Mouse (Mus musculus): ENCODE measurements around the gene Stac.
A peak's percentile ranks its signal among the peaks of the same experiment; 100 is the strongest.

The Stac gene

GRCm38 (mm10) chr9:111606603-111607002, 83.5 kb downstream of the Stac start:
- no peak for DNase-seq (ENCODE audit: low spot score in 2 of 2)

- DNase-seq (ENCODE audit: low spot score in 2 of 2), result no peak
These were observed 102.6 kb downstream of the Stac start for GRCm38 (mm10) chr9:111587527-111587926.

DNA sequence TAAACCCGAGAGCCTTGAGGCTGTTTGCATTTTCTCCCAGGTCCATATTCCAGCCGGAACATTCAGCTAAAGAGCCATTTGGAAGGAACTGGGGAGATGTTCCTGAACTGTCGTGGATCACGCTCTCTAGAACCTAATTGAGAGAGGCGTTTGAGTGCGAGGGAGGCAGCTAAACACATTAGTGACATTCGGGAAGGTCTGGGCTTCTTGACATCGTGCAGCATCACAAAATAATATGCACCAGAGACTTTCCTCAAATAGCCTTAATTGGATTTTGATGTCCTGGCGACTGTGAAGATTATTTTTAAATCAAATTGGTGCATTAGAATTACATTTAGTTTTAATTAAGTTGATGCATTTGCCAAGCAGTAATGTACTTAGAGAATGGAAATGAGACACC, 111.4 kb downstream of the Stac start:
- DNase-seq (ENCODE audit: low spot score in 2 of 2), result no peak

DNA sequence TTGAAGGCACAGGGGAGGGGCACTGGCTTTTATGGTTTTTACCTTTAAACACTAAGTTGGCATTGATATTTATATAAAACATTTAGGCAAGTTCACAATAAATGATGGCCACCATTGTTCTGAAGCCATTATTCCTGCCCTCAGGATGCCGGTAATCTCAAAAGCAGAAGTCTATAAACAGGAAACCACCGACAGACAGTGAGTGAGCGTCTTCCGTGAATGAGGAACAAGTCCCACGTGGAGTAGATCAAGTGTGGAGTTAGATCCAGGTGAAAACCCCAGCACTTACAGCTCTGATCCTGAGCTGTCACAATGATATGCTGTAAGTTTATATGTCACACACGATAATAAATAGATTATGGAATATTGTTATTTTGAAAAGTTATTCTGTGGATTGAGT, 112.7 kb downstream of the Stac start:
- DNase-seq (ENCODE audit: low spot score in 2 of 2), result no peak

- no peak for DNase-seq (ENCODE audit: low spot score in 2 of 2)
These were observed 114.3 kb downstream of the Stac start for GRCm38 (mm10) chr9:111575889-111576288.

- no peak for DNase-seq (ENCODE audit: low spot score in 2 of 2)
These were observed 116.3 kb downstream of the Stac start for GRCm38 (mm10) chr9:111573836-111574235.

DNA sequence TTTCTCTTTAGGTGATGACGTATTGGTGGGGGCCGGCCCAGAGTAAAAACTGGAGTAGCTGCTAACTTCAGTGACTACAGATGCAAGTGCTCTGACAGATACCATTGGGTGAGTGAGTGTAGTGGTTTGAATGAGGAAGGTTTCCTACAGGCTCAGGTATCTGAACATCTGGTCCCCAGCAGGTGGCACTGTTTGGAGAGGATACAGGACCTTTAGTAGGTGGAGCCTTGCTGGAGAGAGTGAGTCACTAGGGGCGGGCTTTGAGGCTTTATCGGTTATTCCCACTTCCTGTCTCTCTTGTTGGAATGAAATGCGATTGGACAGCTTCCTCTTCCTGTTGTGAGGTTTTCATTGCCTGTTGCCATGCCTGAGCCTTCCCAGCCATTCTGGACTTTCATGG, 118.5 kb downstream of the Stac start:
- no peak for DNase-seq (ENCODE audit: low spot score in 2 of 2)

DNA sequence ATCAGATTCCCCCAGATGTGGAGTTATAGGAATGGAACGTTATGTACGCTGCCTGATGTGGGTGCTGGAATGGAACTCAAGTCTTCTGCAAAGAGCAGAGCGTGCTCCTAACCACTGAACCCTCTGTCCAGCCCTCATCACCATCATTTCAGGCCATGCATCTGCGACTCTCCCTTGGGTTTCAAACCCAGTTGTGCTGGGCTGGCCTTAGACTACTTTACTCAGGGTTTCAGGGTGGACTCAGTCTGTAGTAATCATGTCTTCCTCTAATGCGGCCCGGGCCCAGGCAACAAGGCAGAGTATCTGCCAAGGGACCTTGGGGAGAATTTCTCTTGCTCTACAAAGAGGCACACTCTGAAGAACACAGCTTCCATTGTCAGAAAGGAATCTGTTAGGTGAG, 126.0 kb downstream of the Stac start:
- DNase-seq (ENCODE audit: low spot score in 2 of 2), result no peak

DNA sequence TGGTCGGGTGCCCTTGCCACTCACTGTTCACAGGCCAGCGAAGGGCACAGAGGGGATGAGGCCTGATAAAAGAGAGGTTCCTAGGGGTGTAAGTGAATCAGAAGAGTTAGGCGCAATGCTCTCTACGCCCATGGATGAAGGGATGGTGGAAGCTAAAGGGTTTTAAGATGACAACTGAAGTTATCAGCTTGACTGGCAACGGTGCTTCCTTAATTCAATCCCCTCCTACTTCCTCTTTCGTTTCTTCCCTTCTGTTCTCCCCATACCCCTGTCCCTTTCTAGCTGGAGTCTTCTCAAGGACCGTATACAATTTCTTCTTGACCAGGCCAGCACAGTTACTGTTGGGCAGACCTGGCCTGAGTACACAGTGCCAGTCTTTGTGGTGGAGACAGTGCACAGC, 126.9 kb downstream of the Stac start:
- DNase-seq (ENCODE audit: low spot score in 2 of 2), result no peak

GRCm38 (mm10) chr9:111562217-111562988, 127.7 kb downstream of the Stac start:
- DNase-seq (ENCODE audit: low spot score in 2 of 2), result no peak

GRCm38 (mm10) chr9:111556699-111557098, 133.4 kb downstream of the Stac start:
- DNase-seq (ENCODE audit: low spot score in 2 of 2), result no peak

DNA sequence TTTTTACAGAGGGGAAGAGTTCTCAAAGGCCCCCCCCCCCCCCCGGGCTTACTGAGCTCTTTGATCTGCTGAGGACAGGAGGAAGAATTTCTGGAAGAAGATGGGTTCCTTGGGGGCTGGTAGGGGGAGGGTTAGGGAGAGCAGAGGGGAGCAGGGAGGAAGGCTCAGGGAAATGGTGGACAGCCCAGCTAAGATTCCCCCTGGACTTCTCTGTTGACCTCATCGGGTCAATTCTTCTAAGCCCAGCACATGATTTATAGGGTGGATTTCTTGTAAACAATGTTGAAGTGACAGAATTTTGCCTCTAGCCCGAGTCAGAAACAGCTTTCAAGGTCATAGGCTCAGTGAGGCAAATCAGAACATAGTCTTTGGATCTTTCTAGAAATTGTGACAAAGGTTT, 137.3 kb downstream of the Stac start:
- no peak for DNase-seq (ENCODE audit: low spot score in 2 of 2)

- peak in 1 of 2 experiments; percentile 15 for DNase-seq (ENCODE audit: low spot score in 2 of 2)
These were observed 138.5 kb downstream of the Stac start for GRCm38 (mm10) chr9:111551461-111552190.

DNA sequence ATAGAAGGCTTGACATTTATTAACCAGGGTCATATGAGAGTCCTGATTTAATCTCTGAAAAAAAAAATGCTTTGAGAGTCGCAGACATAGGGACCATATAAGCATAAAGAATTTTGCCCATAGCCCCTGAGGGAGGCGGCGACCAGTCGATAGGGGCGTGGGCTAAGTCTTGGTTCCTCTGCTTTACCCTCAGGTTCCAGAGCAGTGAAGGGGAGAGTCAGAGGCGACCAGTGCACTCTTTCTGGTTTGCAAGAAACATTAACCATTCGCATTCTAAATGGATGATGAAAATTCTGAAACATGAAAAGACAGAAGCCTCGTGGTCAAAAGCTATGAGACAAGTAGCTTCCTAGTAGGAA, 139.2 kb downstream of the Stac start:
- DNase-seq (ENCODE audit: low spot score in 2 of 2), result no peak

DNA sequence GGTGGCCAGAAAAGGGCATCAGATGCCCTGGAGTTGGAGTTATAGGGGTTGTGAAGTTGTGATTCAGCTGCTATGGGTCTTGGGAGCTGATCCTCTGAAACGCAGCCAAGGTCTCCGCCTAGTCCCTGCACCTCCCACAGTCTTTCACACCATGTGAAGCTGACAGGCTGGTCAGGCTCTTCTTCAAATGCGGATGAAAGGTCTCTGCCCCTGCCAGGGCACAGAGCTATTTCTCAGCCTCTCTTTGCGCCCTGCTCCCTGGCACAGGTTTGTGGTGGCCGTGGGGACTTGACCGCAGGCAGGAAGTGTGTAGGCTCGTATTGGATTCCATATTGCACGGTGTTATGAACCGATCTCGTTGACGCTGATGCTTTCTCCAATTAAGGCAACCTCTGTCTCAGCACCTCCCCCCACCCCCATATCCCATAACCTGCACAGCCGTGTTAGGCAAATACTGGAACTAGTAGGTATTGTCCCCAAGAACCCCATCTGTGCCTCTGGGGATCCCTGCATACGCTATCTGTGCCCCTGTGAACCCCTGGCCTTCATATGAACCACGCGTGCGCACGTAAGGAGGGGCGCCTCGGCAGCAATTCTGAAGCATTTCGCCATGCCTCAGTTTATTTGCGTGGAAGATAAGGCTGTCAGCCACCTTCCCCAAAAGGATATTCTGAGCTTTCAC, 139.7 kb downstream of the Stac start:
- DNase-seq (ENCODE audit: low spot score in 2 of 2), result no peak

DNA sequence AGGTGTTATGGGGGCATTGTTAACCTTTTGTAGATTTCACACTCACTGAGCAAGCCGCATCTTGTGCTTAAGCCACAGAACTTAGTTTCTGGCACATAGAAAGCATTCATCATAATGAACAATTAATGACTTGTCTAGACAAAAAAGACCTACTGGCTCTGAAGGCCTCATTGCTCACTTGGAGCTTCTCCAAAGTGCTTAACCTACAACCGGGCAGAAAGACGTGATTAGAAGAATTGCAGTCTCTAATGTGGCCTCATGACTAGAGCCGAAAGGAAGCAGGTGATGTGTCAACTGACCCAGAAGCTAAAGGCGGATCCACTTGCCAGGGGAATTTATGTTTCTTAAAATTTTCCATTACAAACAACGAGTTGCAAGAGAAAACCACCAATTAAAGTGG, 147.5 kb downstream of the Stac start:
- no peak for DNase-seq (ENCODE audit: low spot score in 2 of 2)

GRCm38 (mm10) chr9:111535445-111536064, 154.6 kb downstream of the Stac start:
- DNase-seq (ENCODE audit: low spot score in 2 of 2), result no peak

DNA sequence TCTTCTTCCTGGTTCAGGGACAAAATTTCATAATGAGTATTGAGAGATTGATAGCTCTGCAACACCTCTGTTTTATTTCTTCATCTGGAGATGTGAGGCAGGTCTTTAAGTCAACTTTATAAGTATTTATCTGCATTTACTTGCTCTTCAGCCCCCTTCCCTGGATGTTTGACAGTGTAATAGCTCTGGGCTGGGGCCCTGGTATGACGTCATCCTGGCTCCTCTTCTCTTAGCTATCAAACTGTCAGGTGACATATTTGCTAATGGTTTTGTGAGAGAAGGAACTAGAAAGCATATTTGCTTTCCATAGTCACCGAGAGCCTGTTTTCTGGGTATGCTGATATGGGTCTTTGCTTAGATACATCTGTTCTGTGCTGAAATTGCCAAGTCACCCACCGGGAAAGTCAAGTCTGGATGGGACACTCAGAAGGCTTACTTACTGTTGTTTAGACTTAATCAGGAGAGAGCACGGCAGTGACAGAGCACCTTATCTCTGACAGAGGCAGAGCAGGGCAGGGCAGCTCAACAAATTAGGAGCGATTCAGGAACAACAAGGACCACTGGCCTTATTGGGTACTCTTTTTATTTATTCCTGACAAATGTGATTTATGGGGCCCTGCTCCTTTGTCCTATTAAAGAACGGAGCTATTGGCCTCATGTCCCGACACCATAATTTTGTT, 155.3 kb downstream of the Stac start:
- DNase-seq (ENCODE audit: low spot score in 2 of 2), result no peak

- DNase-seq (ENCODE audit: low spot score in 2 of 2), result no peak
These were observed 166.3 kb downstream of the Stac start for GRCm38 (mm10) chr9:111523871-111524270.

DNA sequence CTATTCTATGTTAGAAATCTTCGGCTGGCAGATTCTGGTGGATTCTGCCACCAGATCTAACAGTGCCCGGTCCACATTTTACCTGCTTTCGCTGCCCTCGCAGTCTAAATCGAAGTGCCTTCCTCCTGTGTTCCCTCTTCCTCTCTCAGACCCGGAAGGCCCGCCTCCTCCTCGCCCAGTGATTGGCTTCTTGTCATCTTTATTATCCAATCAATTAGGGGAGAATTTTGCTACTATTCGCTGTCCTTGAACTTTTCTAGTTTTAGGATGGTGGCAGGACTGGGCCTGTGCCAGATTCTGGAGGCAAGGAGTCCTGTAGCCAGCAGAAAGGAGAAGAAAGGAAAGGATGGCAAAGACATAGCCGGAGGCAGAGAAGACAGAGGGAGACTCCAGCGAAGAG, 167.0 kb downstream of the Stac start:
- DNase-seq (ENCODE audit: low spot score in 2 of 2), result no peak

DNA sequence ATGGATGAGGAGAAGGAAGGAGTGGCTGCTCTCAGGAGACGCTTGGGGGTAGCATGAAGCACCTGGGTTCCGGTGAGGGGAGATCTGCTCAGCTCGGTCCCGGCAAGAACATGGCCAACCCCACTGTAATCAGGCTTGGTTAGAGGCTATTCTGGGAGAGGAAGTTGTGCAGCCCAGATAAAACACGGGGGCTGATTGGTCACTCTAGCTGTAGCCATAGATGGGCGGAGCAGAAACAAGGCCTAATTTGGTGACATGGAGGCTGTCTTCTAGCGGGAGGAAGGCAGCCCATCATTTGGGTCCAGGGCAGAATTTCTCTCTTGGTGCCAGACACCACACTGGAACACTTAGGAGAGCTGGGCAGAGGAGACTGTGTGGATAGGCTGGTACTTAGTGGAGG, 167.9 kb downstream of the Stac start:
- DNase-seq (ENCODE audit: low spot score in 2 of 2), result no peak

DNA sequence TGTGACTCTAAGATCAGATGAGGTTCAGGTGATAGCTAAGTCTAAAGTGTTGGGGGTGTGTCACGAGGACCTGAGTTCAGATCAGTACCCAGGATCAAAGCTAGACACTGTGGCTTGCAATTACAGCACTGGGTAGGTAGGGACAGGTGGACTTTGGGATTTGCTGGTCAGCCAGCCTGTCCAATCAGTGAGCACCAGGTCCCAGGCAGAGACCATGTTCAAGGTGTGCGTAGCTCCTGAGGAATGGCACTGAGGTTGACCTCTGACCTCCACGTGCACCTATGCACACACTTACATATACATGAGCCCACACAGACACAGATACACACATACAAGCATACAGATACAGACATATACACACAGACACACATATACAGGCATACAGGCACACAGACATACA, 174.6 kb downstream of the Stac start:
- no peak for DNase-seq (ENCODE audit: low spot score in 2 of 2)

All from spleen, postnatal 14 days (tissue).